Mouse (Mus musculus) cerebellum, postnatal 14 days (tissue): ENCODE measurements around the gene Tdrkh.

Experiments used
- DNase-seq, 2 experiments: peaks; one replicate each; pipeline ENCODE4 v3.0.0; 2021; ENCODE audit warnings: mixed read lengths in 2 of 2

Tdrkh gene

GRCm38 (mm10) chr3:94389420-94389819 lies 23.7 kb upstream of the Tdrkh start:
- DNase-seq: no peak

- peak; percentile 74 to 83 for DNase-seq
Measured at GRCm38 (mm10) chr3:94391001-94391400, 22.1 kb upstream of the Tdrkh start.

- no peak for DNase-seq
Measured at GRCm38 (mm10) chr3:94392128-94392527, 20.9 kb upstream of the Tdrkh start.

GRCm38 (mm10) chr3:94393049-94393448 lies 20.0 kb upstream of the Tdrkh start:
- DNase-seq: no peak

- DNase-seq: no peak
Measured at GRCm38 (mm10) chr3:94396336-94396735, 16.7 kb upstream of the Tdrkh start.

GRCm38 (mm10) chr3:94396851-94397250 lies 16.2 kb upstream of the Tdrkh start:
- DNase-seq: no peak

- DNase-seq: no peak
Measured at GRCm38 (mm10) chr3:94398217-94398616, 14.9 kb upstream of the Tdrkh start, which contains the start of gene Lingo4. Lingo4 (plus strand) TSS chr3:94398517.

- DNase-seq: peak; percentile 54 to 61
Measured at GRCm38 (mm10) chr3:94398943-94399481, 14.1 kb upstream of the Tdrkh start.

GRCm38 (mm10) chr3:94399663-94400310 lies 13.3 kb upstream of the Tdrkh start:
- no peak for DNase-seq

GRCm38 (mm10) chr3:94402451-94402850 lies 10.6 kb upstream of the Tdrkh start:
- no peak for DNase-seq

- DNase-seq: no peak
Measured at GRCm38 (mm10) chr3:94404366-94405054, 8.6 kb upstream of the Tdrkh start.

- DNase-seq: no peak
Measured at GRCm38 (mm10) chr3:94405561-94405960, 7.5 kb upstream of the Tdrkh start.

GRCm38 (mm10) chr3:94412530-94412929 lies 543 bp upstream of the Tdrkh start:
- no peak for DNase-seq

GRCm38 (mm10) chr3:94430980-94431379 lies 17.9 kb downstream of the Tdrkh start:
- no peak for DNase-seq

GRCm38 (mm10) chr3:94434305-94434704 lies 21.2 kb downstream of the Tdrkh start:
- DNase-seq: no peak

- no peak for DNase-seq
Measured at GRCm38 (mm10) chr3:94436420-94436819, 23.3 kb downstream of the Tdrkh start.

- peak; percentile 43 to 44 for DNase-seq
Measured at GRCm38 (mm10) chr3:94441182-94441581, 28.1 kb downstream of the Tdrkh start.

- DNase-seq: peak; percentile 98
Measured at GRCm38 (mm10) chr3:94442951-94443596, 30.0 kb downstream of the Tdrkh start, which contains the start of gene Mrpl9. Mrpl9 (plus strand) TSS chr3:94443318.

GRCm38 (mm10) chr3:94443597-94443964 lies 30.5 kb downstream of the Tdrkh start, which contains the start of gene Oaz3:
Oaz3 (minus strand) TSS chr3:94443915.
- no peak for DNase-seq

- no peak for DNase-seq
Measured at GRCm38 (mm10) chr3:94449377-94449776, 36.3 kb downstream of the Tdrkh start.

GRCm38 (mm10) chr3:94456529-94457000 lies 43.5 kb downstream of the Tdrkh start:
- peak; percentile 91 for DNase-seq

- no peak for DNase-seq
Measured at GRCm38 (mm10) chr3:94457055-94457454, 44.0 kb downstream of the Tdrkh start.

- DNase-seq: no peak
Measured at GRCm38 (mm10) chr3:94459834-94460233, 46.8 kb downstream of the Tdrkh start.
